Mouse (Mus musculus): ENCODE measurements around the gene Snrpd3.
"Not testable (repeated sequence)": the region's sequence is repeated elsewhere in the genome, so short reads cannot be mapped to it uniquely, and the experiment has no call there.

The Snrpd3 gene

DNA sequence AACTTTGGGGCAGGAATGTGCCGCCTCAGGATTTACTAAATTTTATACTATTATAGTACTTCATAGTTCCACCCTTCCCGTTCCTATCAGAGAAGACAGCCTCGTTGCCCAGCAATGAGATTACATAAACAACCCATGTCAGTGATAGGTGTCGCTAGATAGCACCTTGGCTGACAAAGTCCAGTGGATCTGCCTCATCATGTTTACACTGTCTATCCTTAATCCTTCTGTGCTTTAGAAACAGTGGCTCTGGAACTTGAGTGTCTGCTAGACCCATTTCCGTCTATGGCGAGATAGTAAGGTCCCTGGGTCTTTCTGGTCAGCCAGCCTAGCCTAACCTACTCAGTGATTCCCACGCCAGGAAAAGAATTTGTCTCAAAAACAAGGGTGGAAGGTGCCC lies 17.0 kb upstream of the Snrpd3 start:
- no peak for DNase-seq (ENCODE audit: low read depth, low spot score)

DNA sequence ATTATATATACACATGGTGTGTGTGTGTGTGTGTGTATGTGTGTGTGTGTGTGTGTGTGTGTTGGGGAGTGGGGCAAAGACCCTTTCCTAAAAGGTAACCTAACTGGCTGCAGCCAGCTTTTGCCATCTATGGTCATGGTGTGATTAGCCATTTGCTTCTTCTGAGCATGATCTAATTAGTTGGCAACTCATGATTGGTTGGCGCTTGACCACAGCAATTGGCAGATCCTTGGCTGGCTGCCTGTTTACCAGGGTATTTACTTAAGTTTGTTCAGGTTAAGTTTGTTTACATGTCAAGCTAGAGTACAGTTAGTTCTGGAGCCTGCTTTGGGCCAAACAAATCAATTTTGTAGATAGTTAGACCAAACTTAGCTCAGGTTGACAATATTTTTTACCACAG lies 15.7 kb upstream of the Snrpd3 start:
- no peak for DNase-seq (ENCODE audit: low read depth, low spot score)

DNA sequence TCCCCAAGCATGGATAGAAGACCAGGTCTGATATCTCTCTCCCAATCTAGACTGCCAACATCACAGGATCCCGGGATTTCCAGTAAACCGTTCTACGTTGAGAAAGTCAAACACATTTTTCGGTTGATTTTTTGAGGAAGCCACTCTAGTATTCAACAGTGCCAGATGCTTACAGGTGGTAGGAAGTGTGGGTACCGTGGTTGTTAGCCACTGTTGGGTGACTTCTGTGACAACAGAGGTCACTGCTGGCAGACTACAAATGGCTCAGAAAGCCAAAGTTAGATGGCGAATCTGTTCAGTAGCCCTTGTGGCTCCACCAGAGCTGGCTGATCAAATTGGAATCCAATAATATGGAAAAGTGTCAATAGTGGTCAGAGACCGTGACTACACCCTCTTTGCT lies 13.7 kb upstream of the Snrpd3 start:
- DNase-seq (ENCODE audit: low read depth, low spot score), result no peak

DNA sequence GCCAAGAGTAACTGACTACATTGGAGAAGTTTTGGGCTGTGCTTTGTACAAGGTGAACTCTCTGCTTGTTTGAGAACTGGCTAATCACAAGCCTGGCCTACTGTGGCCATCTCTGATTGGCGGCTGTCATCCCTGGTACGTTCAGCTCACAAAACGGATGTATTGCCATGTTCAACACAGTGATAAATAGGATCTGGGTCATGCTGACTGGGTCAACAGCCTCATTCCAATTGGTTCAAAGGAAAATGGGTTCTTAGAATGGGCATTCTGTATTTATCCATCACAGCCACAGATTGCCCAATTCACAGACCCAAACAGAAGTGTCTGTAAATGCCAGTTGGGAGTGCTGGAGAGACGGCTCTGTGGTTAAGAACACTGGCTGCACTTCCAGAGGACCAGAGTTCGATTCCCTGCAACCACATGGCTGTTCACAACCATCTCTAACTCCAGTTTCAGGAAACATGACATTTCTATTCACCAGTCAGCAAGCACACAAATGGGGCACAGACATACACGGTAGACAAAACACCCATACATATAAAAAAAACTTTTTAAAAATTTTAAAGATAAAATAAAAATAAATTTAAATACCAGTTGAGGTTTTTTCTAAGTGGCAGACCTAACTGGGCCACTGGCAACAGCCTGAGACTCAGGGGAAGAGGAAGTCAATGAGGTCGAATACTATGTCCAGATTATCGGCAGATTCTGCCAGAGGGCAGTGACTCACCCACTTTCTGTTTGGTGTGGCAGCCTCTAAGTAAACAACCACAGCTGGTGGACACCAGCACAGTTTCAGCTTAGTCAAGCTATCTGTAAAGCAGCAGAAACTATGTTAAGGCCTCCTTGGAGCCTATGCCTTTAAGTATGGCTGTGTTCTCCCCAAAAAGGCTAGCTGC lies 12.9 kb upstream of the Snrpd3 start:
- DNase-seq (ENCODE audit: low read depth, low spot score), result no peak

DNA sequence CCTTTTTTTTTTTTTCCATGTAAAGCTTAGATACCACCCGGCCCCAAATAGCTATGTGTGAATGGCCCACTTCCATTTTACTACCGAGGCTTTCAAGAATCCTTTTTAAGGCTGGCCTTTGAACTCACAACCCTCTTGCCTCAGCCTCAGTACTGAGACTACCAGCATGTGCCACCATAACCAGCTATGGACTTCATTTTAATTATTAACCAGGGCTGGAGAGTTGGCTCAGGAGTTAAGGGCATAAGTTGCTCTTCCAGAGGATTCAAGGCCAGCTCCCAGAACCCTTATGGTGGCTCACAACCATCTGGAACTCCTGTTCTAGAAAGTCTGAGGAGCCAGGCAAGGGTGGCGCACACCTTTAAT lies 12.2 kb upstream of the Snrpd3 start:
- no peak for DNase-seq (ENCODE audit: low read depth, low spot score)

DNA sequence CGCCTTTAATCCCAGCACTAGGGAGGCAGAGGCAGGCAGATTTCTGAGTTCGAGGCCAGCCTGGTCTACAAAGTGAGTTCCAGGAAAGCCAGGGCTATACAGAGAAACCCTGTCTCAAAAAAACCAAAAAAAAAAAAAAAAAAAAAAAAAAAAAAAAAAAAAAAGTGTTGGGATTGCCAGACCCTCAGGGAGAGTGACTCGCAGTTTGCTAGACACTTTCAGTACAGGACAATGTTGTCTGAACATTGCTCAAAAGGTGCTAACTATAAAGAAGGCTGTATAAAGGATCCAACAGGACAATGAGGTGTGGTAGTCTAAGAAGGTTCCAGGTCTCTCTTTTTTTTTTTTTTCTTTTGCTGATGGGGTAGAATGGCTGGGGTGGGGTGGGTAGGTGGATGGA lies 11.4 kb upstream of the Snrpd3 start:
- not testable (repeated sequence) for DNase-seq (ENCODE audit: low read depth, low spot score)

DNA sequence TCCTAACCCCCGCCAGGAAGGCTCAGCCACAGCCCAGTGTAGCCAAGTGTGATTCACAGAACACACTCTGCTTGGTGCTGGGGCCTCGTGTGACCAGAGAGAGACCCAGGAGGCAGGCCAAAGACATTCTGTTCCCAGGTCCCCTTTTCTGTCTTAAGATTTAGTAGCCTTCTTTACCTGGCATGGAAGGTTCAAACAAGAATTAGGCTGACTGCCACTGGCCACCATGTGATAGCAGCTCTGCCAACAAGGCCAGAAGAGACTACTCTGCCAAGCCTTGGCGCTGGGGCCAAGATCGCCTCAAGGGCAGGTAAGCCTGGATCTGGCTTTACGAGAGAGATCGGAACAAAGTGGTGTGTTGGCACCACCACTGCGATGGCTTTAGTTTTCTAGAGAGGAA lies 6.9 kb upstream of the Snrpd3 start:
- no peak for DNase-seq (ENCODE audit: low read depth, low spot score)

DNA sequence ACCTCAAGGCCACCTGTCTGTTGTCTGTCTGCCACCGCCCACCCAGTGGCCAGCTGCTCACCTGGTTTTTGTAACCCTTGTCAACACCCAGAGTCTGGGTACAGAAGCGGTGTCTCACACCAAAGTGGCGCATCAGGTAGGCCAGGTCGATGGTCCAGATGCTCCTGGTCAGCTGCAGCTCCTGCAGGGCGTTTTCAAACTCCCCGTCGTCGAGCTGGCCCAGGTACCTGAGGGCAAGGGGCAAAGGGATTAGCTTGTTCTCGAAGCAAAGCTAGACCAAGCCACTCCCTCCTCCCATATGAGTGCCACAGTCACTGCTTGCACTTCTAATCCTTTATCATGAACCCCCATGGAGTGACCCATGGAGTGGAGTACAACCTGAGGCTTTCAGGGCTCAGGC lies 6.3 kb upstream of the Snrpd3 start:
- DNase-seq (ENCODE audit: low read depth, low spot score), result no peak

DNA sequence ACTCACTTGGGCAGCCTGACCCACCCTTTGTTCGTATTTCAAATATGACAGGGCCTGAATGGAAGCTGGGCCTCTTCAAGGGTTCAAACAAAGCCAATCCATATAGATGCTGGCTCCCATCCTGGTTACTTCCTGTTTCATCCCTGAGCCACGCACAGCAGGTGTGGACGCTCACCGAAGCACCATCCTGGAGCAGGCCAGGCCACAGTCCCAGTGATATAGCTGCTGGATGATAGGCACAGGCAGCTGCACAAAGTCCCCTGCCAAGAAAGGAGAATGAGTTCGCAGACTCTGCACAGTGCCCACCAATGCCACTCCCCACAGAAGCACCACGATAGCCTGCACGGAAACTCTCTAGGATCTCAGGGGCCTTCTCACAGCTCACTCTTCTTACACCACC lies 5.5 kb upstream of the Snrpd3 start:
- DNase-seq (ENCODE audit: low read depth, low spot score), result no peak

DNA sequence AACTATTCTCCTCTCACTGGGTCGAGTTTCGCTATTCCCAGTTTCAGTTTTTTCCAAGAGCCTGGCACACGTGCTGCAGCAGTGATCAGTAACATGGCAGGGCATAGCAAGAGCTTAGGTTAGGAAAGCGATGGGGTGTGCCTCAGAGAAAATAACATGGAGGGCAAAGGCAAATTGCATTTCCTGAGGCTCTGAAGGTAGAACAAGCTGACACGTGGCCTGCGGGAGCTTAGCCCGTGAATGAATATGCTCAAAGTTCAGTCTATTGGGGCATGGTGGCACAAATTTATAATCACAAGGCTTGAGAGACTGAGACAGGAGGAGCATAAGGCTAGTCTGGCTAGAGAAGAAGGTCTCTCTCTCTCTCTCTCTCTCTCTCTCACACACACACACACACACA lies 4.6 kb upstream of the Snrpd3 start:
- no peak for DNase-seq (ENCODE audit: low read depth, low spot score)

DNA sequence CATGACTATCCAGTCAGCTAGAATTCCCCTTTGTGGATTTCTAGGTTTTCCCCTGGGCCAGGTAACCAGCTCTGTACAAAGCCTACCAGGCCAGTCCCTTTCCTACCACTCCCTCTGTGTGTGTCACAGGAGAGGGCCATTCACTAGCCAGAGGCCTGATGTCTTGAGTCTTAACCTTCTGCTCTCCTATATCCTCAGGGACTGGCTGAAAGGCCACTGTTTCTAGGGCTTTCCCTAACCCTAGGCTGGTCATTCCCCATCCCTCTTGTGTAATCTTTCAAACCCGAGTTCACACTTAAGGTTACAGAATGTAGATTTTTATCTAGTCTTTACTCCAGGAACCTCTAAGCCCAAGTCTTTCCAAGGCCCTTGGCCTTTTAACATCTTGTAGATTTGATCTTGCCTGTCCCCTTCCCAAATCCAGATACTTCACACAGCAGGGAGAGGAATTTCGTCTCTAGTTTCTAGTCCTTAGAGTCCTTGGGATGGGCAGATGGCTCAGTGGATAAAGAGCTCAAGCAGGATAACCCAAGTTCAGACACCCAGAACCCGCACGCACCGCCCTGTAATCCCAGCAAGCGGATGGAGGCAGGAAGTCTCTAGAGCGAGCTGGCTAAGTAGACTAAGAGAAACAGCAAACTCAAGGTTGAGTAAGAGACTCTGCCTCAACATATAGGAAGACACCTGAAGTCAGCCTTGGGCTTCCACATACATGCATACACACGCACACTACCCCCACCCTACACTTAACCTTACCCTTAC lies 3.9 kb upstream of the Snrpd3 start:
- peak; percentile 29 for DNase-seq (ENCODE audit: low read depth, low spot score)

DNA sequence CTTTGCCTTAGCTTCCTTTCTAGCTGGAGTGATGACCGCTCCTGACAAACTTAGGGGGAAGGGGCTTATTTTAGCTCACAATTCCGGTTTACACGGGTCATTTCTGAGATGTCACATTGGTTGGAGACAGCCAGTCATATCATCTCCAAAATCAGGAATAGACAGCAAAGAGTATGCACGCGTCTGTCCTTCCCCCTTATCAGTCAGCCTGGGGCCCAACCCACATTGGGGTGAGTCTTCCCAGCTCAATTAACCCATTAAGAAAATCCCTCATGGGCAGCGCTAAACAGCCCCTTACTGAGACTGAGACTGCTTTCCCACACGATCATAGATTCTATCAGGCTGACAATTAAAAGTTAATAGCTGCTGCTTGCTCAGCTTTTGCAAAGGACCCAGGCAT lies 3.0 kb upstream of the Snrpd3 start:
- DNase-seq (ENCODE audit: low read depth, low spot score), result no peak

DNA sequence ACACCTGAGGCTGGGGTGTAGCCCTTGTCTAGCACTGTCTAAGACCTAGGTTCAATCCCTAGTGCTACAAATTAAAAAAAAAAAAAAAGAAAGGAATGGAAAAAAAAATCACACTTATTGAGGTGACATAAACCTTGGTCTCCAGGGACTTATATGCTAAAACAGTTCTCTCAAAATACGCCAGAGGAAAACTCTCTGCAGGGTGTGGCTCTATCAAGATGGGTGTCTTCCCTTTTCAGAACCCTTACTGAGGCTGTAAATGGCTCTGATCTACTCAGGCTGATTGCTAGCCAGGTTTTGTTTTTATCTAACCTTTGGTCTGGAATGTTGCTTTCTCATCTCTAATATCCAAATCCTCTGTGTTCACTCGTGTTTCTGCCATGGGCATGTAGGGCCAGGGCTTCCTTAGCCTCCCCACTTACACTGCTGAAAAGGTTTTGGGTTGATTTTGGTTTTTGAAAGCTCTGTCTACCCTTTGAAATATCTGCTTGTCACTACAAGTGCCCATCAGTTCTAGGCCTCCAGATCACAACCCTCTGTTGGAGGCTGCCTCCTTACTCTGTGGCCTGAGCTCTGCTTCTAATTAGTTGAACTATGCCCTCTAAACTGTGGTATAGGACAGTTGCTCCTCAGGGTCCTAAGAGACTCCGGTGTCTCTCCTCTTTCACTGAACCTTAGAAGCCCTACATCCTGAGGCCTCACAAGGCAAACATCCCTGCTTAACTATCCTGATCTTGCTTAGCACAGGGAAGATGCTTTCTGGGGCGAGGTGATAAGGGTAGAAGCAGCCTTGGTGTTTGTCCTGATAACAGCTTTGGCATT lies 1.9 kb upstream of the Snrpd3 start:
- DNase-seq (ENCODE audit: low read depth, low spot score), result no peak

DNA sequence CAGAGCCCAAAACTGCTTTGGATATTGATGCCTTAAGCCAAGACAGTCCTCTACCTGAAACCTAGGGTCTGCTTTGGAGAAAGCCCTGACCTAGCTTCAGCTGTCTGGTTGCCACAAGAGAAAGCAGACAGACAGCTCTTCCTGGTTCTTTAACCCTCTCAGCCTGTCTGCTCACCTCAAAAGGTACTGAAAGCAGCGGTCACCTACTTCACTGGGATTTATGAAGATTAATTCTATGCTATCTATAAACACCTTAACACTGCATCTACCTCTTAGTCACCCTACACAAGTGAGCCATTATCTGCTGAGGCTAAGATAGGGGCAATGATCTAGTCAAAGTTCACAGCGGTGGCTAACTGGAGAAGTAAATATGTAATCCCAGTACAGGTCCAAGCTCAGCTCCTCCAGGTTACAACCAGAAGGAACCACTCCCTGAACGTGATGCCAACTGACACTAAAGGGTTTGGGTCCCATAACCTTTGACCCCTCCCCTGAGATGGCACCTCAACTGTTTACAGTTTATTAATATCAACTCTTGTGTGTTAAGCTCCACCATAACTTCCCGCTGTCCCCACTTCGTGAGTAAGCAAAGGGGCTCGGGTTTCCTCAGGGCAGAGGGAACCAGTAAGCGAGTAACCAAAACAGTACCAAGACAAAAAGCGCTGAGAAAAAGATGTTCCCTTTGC lies 1.2 kb upstream of the Snrpd3 start:
- no peak for DNase-seq (ENCODE audit: low read depth, low spot score)

DNA sequence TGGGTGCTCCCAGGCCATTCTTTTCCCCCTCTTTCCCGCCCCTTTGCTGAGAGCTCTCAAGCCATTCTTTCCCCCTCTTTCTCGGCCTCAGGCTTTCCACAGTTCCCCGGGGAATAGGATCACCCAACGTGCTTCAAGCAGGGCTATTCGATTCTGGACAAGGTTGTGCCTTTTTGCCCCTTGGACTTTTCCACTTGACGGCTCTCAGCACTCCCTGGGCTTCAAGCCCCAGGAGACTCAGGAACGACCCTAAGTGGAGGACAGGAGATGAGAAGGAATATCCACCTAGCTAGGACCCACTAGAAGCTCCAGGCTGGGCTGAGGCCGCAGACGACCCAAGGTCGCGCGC lies 653 bp upstream of the Snrpd3 start:
- no peak for DNase-seq (ENCODE audit: low read depth, low spot score)

DNA sequence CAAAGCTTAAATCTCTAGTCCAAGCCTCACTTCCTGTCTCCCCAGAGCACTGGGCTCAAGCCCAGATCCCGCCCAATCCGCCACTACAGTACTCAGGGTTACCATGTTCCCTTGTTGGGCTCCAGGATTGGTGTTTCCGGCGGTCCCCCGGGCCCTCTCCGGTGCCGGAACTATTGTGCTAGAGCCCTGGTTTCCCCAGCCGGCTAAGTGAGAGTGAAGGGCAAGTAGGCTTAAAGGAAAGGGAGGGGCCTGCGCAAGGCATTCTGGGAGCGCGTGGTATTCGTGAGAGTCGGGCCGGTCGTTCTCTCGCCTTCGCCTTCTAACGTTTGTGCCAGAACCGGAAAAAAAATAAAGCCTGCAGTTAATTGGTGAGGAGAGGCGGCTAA lies 400 bp downstream of the Snrpd3 start, which contains the start of gene Gucd1:
Gene Gucd1, minus strand, starts transcription at position 215 of the 386 bp plus-strand sequence.
- peak; percentile 96 for DNase-seq (ENCODE audit: low read depth, low spot score)

DNA sequence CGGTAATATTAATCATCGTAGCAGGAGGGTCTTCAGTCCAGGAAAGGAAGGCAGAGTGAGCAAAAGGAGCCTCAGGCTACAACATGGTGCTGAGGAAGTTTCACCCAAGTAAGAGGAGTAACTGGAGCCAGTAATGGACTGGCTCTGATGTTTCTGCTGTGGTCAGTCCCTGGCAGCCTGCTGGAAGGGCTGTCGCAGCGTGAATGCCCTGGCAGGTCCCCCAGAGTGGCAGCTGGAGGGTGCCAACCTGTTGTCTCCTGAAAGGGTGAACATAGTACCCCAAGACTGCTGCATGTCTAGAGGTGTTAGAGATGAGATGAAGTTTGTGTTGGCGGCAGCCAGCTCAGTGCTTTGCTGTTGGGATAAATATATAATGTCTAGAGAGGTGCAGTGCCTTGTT lies 3.2 kb downstream of the Snrpd3 start:
- no peak for DNase-seq (ENCODE audit: low read depth, low spot score)

DNA sequence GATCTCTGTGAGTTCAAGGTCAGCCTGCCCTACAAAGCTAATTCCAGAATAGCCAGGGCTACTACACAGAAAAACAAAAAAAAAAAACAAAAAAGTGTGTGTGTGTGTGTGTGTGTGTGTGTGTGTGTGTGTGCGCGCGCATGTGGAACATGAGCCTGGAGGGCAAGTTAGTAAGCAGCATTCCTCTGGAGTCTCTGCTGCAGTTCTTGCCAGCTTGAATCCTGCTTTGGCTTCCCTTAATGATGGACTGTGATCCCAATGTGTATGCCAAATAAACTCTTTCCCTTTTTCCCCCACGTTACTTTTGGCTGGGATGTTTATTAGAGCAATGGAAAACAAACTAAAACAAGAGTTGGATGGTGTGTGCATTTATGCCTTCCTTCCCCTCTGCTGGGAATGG lies 4.3 kb downstream of the Snrpd3 start:
- no peak for DNase-seq (ENCODE audit: low read depth, low spot score)

DNA sequence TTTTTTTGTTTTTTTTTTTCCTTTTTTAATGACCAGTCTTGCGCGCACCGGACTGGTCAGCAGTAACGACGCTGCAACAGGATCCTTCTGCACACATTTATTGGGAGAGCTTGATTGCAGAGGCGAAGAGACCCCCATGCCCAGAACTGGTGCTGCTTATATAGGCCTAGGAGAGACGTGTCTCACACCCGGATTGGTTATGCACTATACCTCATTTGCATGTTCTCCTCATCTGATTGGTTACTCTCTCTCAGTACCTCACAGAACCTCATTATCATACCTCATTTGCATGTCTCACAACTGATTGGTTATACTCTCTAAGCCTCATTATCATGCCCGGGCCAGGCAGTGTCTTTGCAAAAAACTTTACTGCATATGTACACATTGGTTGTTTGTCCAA lies 8.1 kb downstream of the Snrpd3 start:
- not testable (repeated sequence) for DNase-seq (ENCODE audit: low read depth, low spot score)

DNA sequence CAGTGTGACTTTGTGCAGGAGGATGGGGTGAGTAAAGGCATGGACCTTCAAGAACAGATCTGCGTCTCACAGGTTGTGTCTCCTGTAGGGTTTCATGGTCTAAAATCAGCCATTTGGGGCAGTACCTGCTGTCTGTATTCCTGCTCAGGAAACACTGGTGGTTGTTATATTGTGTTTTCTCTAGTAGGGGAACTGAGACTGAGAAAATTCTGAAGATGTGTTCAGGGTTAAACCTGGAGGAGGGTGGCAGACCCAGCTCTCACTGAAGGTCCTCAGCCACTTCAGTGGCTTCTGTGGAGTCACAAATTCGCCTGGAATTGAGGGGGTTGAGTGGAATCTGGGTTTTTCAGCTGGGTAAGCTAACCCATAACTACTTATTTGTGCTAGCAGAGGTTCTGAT lies 13.0 kb downstream of the Snrpd3 start:
- no peak for DNase-seq (ENCODE audit: low read depth, low spot score)

DNA sequence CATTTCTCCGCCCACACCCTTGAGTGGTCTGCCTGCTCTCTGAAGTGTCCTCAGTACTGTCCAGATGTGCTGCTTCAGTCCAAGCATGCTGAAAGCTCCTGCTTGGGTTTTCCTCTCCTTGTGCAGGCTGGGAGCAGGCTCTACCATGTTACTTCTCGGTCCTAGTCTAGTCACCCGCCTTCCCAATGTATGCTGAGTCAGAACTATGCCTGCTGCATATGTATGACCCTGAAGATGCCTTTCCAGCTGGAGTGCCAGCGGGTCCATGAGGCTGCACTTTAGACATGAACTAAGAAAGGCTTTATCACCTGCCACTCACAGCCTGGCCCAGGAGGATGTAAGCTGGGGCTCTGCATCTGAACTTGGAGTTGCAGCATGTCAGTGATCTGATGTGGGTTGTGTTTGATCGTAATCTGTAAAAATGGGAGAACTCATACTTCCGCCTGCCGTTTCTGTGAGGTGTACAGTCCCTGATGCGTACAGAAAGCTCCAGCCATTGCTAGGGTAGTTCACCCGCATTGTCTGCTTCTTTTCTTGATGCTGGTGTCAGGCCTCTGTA lies 14.3 kb downstream of the Snrpd3 start:
- no peak for DNase-seq (ENCODE audit: low read depth, low spot score)

Data from retina, postnatal 7 days (tissue).